ENCODE assay signal across 20 mouse cellular contexts in genomic region chr3:82118916-82119315, GRCm38 (mm10). TPM values are rescaled to one million over a fixed set of nuclear protein-coding genes. Genes with fewer than 3 reads are reported as not detected.
DNase-seq lines count a peak whose midpoint lies in the region; TF ChIP-seq lines count a peak whose summit lies in the region.
"Had no signal": no experiment of that assay in that cellular context is flagged by ENCODE, and none has a peak within 500 bp of the region (broad histone marks: within the 10 kb centered on the region; RNA-seq: fewer than 3 reads in every experiment).

No protein-coding gene starts in this region.

- intact Hi-C loops in heart, postnatal 14 days (cut with DNase I), result no loop called here
- intact Hi-C loops in left cerebral cortex, postnatal 10 days (cut with DNase I), result no loop called here

- no peak for TF ChIP-seq POLR2A in lung, adult 2 months (IDR thresholded peaks at IDR 0.05; ENCODE audit: borderline replicate concordance, extremely low read depth, low read depth, low read length)

- 80% methylated on average over 1 of the region's 1 CpGs for WGBS in lung, adult 2 months

- H3K4me1 ChIP-seq in lung, adult 2 months (ENCODE audit: control insufficient read depth, insufficient read depth, low read length), result no peaks in the 10 kb centered on the region
- H3K4me1 ChIP-seq: heart, embryonic 10.5 days; hindbrain, embryonic 12.5 days; hindbrain, embryonic 15.5 days had no signal

- no peak overlapping the region for H3K4me3 ChIP-seq in lung, adult 2 months (replicated peaks; ENCODE audit: extremely low read depth, low read depth, low read length)
- H3K4me3 ChIP-seq: gastrocnemius, adult 2 months; heart, adult 2 months; heart, embryonic 10.5 days; heart, embryonic 13.5 days; hindbrain, embryonic 12.5 days; hindbrain, embryonic 15.5 days had no signal

- peak; percentile 88 for DNase-seq in heart, adult 11 months
- DNase-seq in heart, postnatal 14 days, result no peak
- peak; percentile 17 for DNase-seq in lung, postnatal 25 days (ENCODE audit: low spot score)
- DNase-seq in lung, adult 2 months, result no peak
- DNase-seq in urinary bladder, postnatal 14 days (ENCODE audit: low spot score), result peak; percentile 11
- DNase-seq in urinary bladder, adult 18-20 months (ENCODE audit: low spot score in 2 of 2), result no peak
- DNase-seq in left cerebral cortex, postnatal 10 days (ENCODE audit: extremely low spot score in 1 of 2, low spot score in 2 of 2), result no peak
- DNase-seq in adrenal gland, adult 18-20 months (ENCODE audit: low spot score in 2 of 2), result no peak
- DNase-seq: adrenal gland, postnatal 10 days; adrenal gland, postnatal 36 days; cerebellum, adult 9-10 months; cerebellum, postnatal 14 days; forebrain, postnatal 0 days; gastrocnemius, adult 2 months; gastrocnemius, postnatal 14 days; heart, adult 2 months had no signal

- no peak for TF ChIP-seq CTCF in lung, adult 2 months (IDR thresholded peaks at IDR 0.05; ENCODE audit: insufficient read depth, low read length)

RNA-seq across cellular contexts. Expression of gene Gucy1a1, which starts 26.7 kb away (rescaled TPM):
- total RNA-seq in heart, postnatal 14 days (2021), result 10 to 100 TPM; 26.6 to 34.5 TPM
- 52.2 and 81.5 TPM in 2 replicates for polyA plus RNA-seq in lung, adult 2 months (2012; rRNA removed)
- 100 to 1,000 TPM in 1 of 2 experiments, 10 to 100 TPM in 1; 96.3 to 108 TPM for total RNA-seq in left cerebral cortex, postnatal 10 days (2021)
- total RNA-seq in adrenal gland, adult 18-20 months (2021), result 10 to 100 TPM; 24.1 to 24.7 TPM

RNA-seq across cellular contexts. Expression of gene Gucy1b1, which starts 44.4 kb away (rescaled TPM):
- total RNA-seq in heart, postnatal 14 days (2021), result 10 to 100 TPM; 19.8 to 21.1 TPM
- 36.0 and 58.4 TPM in 2 replicates for polyA plus RNA-seq in lung, adult 2 months (2012; rRNA removed)
- 100 to 1,000 TPM; 190 to 207 TPM for total RNA-seq in left cerebral cortex, postnatal 10 days (2021)
- total RNA-seq in adrenal gland, adult 18-20 months (2021), result 1 to 10 TPM; 7.1 to 8.3 TPM

Comparison
In these comparisons a context has a peak if more than half of its experiments do, and no peak if none do; other contexts are left out.
1. DNase-seq: peak in heart, adult 11 months (single experiment), lung, postnatal 25 days (single experiment) and urinary bladder, postnatal 14 days (single experiment); none in heart, postnatal 14 days (0 of 2), lung, adult 2 months (single experiment), urinary bladder, adult 18-20 months (0 of 2), left cerebral cortex, postnatal 10 days (0 of 2) and adrenal gland, adult 18-20 months (0 of 2).
2. RNA of gene Gucy1b1, which starts 44.4 kb away (total RNA-seq): 190 to 207 TPM in left cerebral cortex, postnatal 10 days; 19.8 to 21.1 TPM in heart, postnatal 14 days and 7.1 to 8.3 TPM in adrenal gland, adult 18-20 months; every median in the first group is over 4 times any median in the second.